Mouse (Mus musculus) forebrain, embryonic 13.5 days (tissue): Measurements from ENCODE around the gene Olfr67. TPM values are rescaled to one million over a fixed set of nuclear protein-coding genes. Genes with fewer than 3 reads are reported as not detected.

Experiments used
- ATAC-seq: fragments of 200-750 bp; cut with Nextera tagmentation; 2 replicates; pipeline ENCODE4 v1.8.0; 2017
- H3K27ac ChIP-seq: fragments of 300-500 bp; sonication (generic); 2 replicates; pipeline ENCODE4 v1.5.1; 2015; ENCODE audit warnings: inconsistent platforms, mild to moderate bottlenecking, moderate library complexity
- H3K27me3 ChIP-seq: fragments of 300-500 bp; sonication (generic); 2 replicates; pipeline ENCODE4 v1.6.1; 2015; ENCODE audit warnings: mild to moderate bottlenecking, inconsistent platforms
- H3K36me3 ChIP-seq: fragments of 300-500 bp; sonication (generic); 2 replicates; pipeline ENCODE4 v1.6.1; 2015; ENCODE audit warnings: mild to moderate bottlenecking, inconsistent platforms; ENCODE audit not compliant: poor library complexity, severe bottlenecking
- H3K4me1 ChIP-seq: fragments of 300-500 bp; sonication (generic); 2 replicates; pipeline ENCODE4 v1.6.1; 2015; ENCODE audit warnings: inconsistent platforms
- H3K4me2 ChIP-seq: fragments of 300-500 bp; sonication (generic); 2 replicates; pipeline ENCODE4 v1.6.1; 2015; ENCODE audit warnings: inconsistent platforms, mild to moderate bottlenecking, moderate library complexity
- H3K4me3 ChIP-seq: fragments of 300-500 bp; sonication (generic); 2 replicates; pipeline ENCODE4 v1.5.1; 2015; ENCODE audit warnings: mild to moderate bottlenecking, inconsistent platforms
- H3K9ac ChIP-seq: fragments of 300-500 bp; sonication (generic); 2 replicates; pipeline ENCODE4 v1.6.1; 2015; ENCODE audit warnings: mild to moderate bottlenecking, inconsistent platforms
- H3K9me3 ChIP-seq: fragments of 300-500 bp; sonication (generic); replicated peaks from 2 replicates; pipeline ENCODE4 v1.6.1; 2016; ENCODE audit warnings: inconsistent platforms
- WGBS: fragments of 180-500 bp; shearing (Covaris S2); methylation state at CpG from one replicate; pipeline ENCODE4 v1.1.7; 2015; 5-methylcytosine and 5-hydroxymethylcytosine counted together
- polyA plus RNA-seq: library from polyadenylated mRNA; unstranded; fragments of >200 nt; fragmentation: Nextera tagmentation; extraction: Ambion mirVana; gene quantifications from 2 replicates; pipeline ENCODE4 v1.2.1, GENCODE M21; 2015

Gene Olfr67
- polyA plus RNA-seq, 1 experiment from 2014 or later, result not detected

DNA sequence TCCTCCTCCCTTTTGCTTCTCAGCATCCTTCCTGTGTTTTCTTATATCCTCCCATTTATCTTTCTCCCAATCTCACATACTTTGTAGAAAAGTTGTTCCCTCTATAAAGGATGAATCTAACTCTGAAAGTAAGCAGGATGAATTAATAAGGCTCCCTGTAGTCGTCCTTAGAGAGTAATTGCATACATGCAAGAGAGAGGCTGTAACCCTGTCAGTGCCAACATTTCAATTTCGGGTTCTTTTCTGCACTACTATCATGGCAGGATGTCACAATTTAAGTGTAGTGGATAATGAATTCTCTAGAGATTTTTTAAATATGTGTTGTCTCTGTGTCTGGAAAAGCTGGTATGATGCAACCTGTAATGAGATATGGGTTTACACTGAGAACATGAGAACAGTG lies 34.4 kb downstream of the Olfr67 start, which contains the start of gene Olfr630:
Gene Olfr630 (minus strand): TSS at position 101 of the 400 bp plus-strand sequence.
- Histone ChIP-seq H3K4me1 (no peaks in the 10 kb centered on the region), H3K9me3 (no peaks in the 10 kb centered on the region), H3K27me3 (no peaks in the 10 kb centered on the region), H3K27ac (no peak within 1 kb of the TSS), H3K4me2 (no peak within 1 kb of the TSS), H3K4me3 (no peak within 1 kb of the TSS), H3K9ac (no peak within 1 kb of the TSS), H3K36me3 (no peaks in the 10 kb centered on the region)
- ATAC-seq, result no peak
- 36% methylated on average over 2 of the region's 2 CpGs for WGBS

DNA sequence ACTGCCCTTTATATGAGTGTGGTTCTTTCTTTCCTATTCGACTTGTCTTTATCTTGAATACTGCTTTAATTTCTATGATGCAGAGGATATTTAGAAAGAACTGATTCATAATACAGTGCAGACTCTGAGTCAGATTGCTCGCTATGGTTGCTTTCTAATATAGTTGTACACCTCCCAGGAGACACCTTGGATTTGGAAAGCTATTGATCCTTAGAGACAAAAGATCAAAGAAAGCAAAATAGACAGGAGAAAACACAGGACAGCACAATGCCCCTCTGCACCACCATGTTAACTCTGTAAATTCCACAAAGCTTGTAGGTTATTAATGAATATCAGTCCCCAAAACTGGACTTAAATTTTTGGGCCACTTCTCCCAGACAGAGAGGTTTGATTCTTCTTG lies 46.8 kb downstream of the Olfr67 start, which contains the start of gene Olfr629:
Gene Olfr629 (minus strand): TSS at position 101 of the 400 bp plus-strand sequence.
- 79% methylated on average over 2 of the region's 2 CpGs for WGBS
- Histone ChIP-seq H3K4me2 (no peak within 1 kb of the TSS), H3K36me3 (no peaks in the 10 kb centered on the region), H3K4me3 (no peak within 1 kb of the TSS), H3K9ac (no peak within 1 kb of the TSS), H3K4me1 (no peaks in the 10 kb centered on the region), H3K27ac (no peak within 1 kb of the TSS), H3K9me3 (0 out of 2 replicates have a peak, but pooled peaks cover 6% of the 10 kb centered on the region), H3K27me3 (no peaks in the 10 kb centered on the region)
- no peak for ATAC-seq

Other genes starting within 250 kb of the Olfr67 start
- not detected in 2 replicates for gene Olfr612, start 249.1 kb downstream of the Olfr67 start, polyA plus RNA-seq
- not detected in 2 replicates for gene Olfr613, start 243.7 kb downstream of the Olfr67 start, polyA plus RNA-seq
- not detected in 2 replicates for gene Olfr615, start 235.7 kb downstream of the Olfr67 start, polyA plus RNA-seq
- gene Olfr616, start 222.7 kb downstream of the Olfr67 start, polyA plus RNA-seq, result not detected in 2 replicates
- gene Olfr617, start 218.8 kb downstream of the Olfr67 start, polyA plus RNA-seq, result not detected in 2 replicates
- gene Olfr618, start 201.7 kb downstream of the Olfr67 start, polyA plus RNA-seq, result not detected in 2 replicates
- gene Olfr619, start 191.2 kb downstream of the Olfr67 start, polyA plus RNA-seq, result not detected in 2 replicates
- gene Olfr620, start 179.3 kb downstream of the Olfr67 start, polyA plus RNA-seq, result not detected in 2 replicates
- gene Olfr622, start 149.1 kb downstream of the Olfr67 start, polyA plus RNA-seq, result not detected in 2 replicates
- gene Olfr623, start 128.1 kb downstream of the Olfr67 start, polyA plus RNA-seq, result not detected in 2 replicates
- gene Olfr624, start 120.6 kb downstream of the Olfr67 start, polyA plus RNA-seq, result 0.03 TPM in 1 of 2 replicates, not detected in the other
- not detected in 2 replicates for gene Olfr625-ps1, start 109.1 kb downstream of the Olfr67 start, polyA plus RNA-seq
- gene Olfr243, start 77.2 kb downstream of the Olfr67 start, polyA plus RNA-seq, result not detected in 2 replicates
- gene Olfr628, start 61.4 kb downstream of the Olfr67 start, polyA plus RNA-seq, result not detected in 2 replicates
- gene Olfr629, start 46.9 kb downstream of the Olfr67 start, polyA plus RNA-seq, result not detected in 2 replicates
- gene Olfr630, start 34.5 kb downstream of the Olfr67 start, polyA plus RNA-seq, result not detected in 2 replicates
- not detected in 2 replicates for gene Olfr69, start 20.2 kb downstream of the Olfr67 start, polyA plus RNA-seq
- gene Olfr68, start 12.1 kb downstream of the Olfr67 start, polyA plus RNA-seq, result not detected in 2 replicates
- 960 and 1,191 TPM in 2 replicates for gene Hbb-bt, start 22.2 kb upstream of the Olfr67 start, polyA plus RNA-seq
- gene Hbb-bs, start 36.3 kb upstream of the Olfr67 start, polyA plus RNA-seq, result 1,844 and 2,278 TPM in 2 replicates
- not detected in 2 replicates for gene Hbb-bh2, start 48.7 kb upstream of the Olfr67 start, polyA plus RNA-seq
- 32.1 and 81.1 TPM in 2 replicates for gene Hbb-bh1, start 51.3 kb upstream of the Olfr67 start, polyA plus RNA-seq
- gene Hbb-y, start 61.4 kb upstream of the Olfr67 start, polyA plus RNA-seq, result 3,762 and 4,630 TPM in 2 replicates
- not detected in 2 replicates for gene Olfr66, start 94.4 kb upstream of the Olfr67 start, polyA plus RNA-seq
- gene Olfr64, start 102.7 kb upstream of the Olfr67 start, polyA plus RNA-seq, result not detected in 2 replicates
- not detected in 2 replicates for gene Olfr65, start 111.7 kb upstream of the Olfr67 start, polyA plus RNA-seq
- gene Olfr631, start 137.0 kb upstream of the Olfr67 start, polyA plus RNA-seq, result not detected in 2 replicates
- gene Olfr632, start 142.5 kb upstream of the Olfr67 start, polyA plus RNA-seq, result not detected in 2 replicates
- gene Olfr633, start 152.6 kb upstream of the Olfr67 start, polyA plus RNA-seq, result not detected in 2 replicates
- gene Olfr635, start 179.3 kb upstream of the Olfr67 start, polyA plus RNA-seq, result not detected in 2 replicates
- gene Olfr638, start 206.9 kb upstream of the Olfr67 start, polyA plus RNA-seq, result not detected in 2 replicates
- 0.04 TPM in 1 of 2 replicates, not detected in the other for gene Olfr639, start 225.5 kb upstream of the Olfr67 start, polyA plus RNA-seq
- not detected in 2 replicates for gene Olfr640, start 233.8 kb upstream of the Olfr67 start, polyA plus RNA-seq
- gene Olfr641, start 243.6 kb upstream of the Olfr67 start, polyA plus RNA-seq, result not detected in 2 replicates